Mouse (Mus musculus) adipose tissue, adult 10 weeks (tissue): ENCODE measurements around the gene Rpe65. TPM values are rescaled to one million over a fixed set of nuclear protein-coding genes. Genes with fewer than 3 reads are reported as not detected.

Source experiments
- polyA plus RNA-seq: library from polyadenylated mRNA; stranded (reverse); fragments of 350-450 nt; fragmentation: Illumina TruSeq; extraction: RNeasy Lipid Tissue Mini Kit (QIAGEN cat#74804); gene quantifications from one replicate; pipeline ENCODE4 v1.2.3, GENCODE M21; 2014; ENCODE audit warnings: low read depth, low replicate concordance

Gene Rpe65
- not detected for polyA plus RNA-seq

GRCm38 (mm10) chr3:159598875-159599274, at the start of gene Rpe65:
TSS of gene Rpe65 (plus strand) at chr3:159599175.

Other genes with a start within 250 kb of the Rpe65 start
- gene Depdc1a, start 103.7 kb upstream of the Rpe65 start, polyA plus RNA-seq = 0.40 TPM
- gene Wls, start 240.5 kb downstream of the Rpe65 start, polyA plus RNA-seq = 99.7 TPM